Mouse (Mus musculus): ENCODE results near the gene 9030025P20Rik.

DNA sequence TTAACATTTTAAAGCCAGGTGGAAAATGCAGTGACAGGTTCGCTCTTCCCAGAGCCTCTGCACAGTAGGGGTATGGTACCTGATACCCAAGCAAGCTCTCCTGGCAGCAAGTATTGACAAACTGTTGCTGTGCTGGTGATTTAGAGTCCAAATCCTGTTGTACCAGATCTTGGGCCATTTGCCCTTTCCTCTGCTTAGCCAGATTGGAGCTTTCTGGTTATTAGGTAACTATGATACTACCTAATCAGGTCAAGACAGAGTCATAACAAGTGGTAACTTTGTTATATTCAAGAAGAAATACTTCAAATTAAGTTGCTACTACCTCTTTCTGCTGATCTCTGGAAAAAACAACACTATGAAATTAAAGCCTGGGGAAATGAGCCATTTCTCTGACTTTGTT, 33.7 kb upstream of the 9030025P20Rik start:
- no peak for TF ChIP-seq POLR2A (IDR thresholded peaks at IDR 0.05; ENCODE audit: low read depth, low read length)
- TF ChIP-seq CTCF (IDR thresholded peaks at IDR 0.05; ENCODE audit: borderline replicate concordance, insufficient read depth, low read length) = no peak

All from embryonic fibroblast, embryonic 13.5 days (primary cell).